In the genomic region with DNA sequence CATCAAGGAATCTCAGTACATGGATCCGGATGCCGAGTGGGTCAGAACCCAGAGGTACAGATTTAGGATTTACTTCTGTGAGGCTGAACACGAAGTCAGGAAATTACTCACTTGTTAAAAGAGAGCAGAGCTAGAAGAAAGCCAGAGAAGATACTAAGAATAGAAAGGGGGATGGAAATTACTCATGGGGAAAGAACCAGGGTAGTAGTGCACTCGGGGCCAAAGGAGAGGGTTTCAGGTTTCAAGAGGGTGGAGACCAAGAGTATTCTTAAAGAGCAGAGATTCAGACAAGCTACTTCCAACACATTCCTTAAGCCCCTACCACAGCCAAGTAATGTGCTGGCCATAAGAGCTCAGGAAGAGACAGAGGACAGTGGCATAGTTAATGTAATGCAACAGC, we compare ENCODE assay signal across 18 mouse cellular contexts. TPM values are rescaled to one million over a fixed set of nuclear protein-coding genes. Genes with fewer than 3 reads are reported as not detected.
DNase-seq lines count a peak whose midpoint lies in the region; ATAC-seq lines count a peak whose summit lies in the region.
"Had no signal": no experiment of that assay in that cellular context is flagged by ENCODE, and none has a peak within 500 bp of the region (broad histone marks: within the 10 kb centered on the region; RNA-seq: fewer than 3 reads in every experiment).

No protein-coding gene starts in this region.

- no peak overlapping the region for H3K4me3 ChIP-seq in heart, embryonic 13.5 days
- peak overlapping the region; percentile 3 for H3K4me3 ChIP-seq in megakaryocyte, embryonic 14.5 days (replicated peaks)
- H3K4me3 ChIP-seq: forebrain, embryonic 12.5 days; neural tube, embryonic 13.5 days had no signal

- peak overlapping the region; percentile 47; the same call in 1 of the 2 replicates for H3K9ac ChIP-seq in heart, embryonic 13.5 days
- H3K9ac ChIP-seq: forebrain, embryonic 12.5 days; neural tube, embryonic 13.5 days had no signal

- 10% methylated on average over 4 of the region's 4 CpGs for WGBS in heart, embryonic 13.5 days

- H3K36me3 ChIP-seq in heart, embryonic 13.5 days: 0 out of 2 replicates have a peak, but pooled peaks cover 4% of the 10 kb centered on the region
- H3K36me3 ChIP-seq in megakaryocyte, embryonic 14.5 days (replicated peaks; ENCODE audit: low read length): no peaks in the 10 kb centered on the region
- H3K36me3 ChIP-seq: forebrain, embryonic 12.5 days; neural tube, embryonic 13.5 days had no signal

- H3K9me3 ChIP-seq in heart, embryonic 13.5 days: no peaks in the 10 kb centered on the region
- H3K9me3 ChIP-seq in megakaryocyte, embryonic 14.5 days: no peaks in the 10 kb centered on the region
- H3K9me3 ChIP-seq: forebrain, embryonic 12.5 days; G1E; neural tube, embryonic 13.5 days had no signal

- peaks cover 34% of the 10 kb centered on the region for H3K4me1 ChIP-seq in heart, embryonic 13.5 days
- H3K4me1 ChIP-seq in megakaryocyte, embryonic 14.5 days: peaks cover 47% of the 10 kb centered on the region
- H3K4me1 ChIP-seq: forebrain, embryonic 12.5 days; neural tube, embryonic 13.5 days had no signal

- H3K27me3 ChIP-seq in heart, embryonic 13.5 days (replicated peaks): no peaks in the 10 kb centered on the region
- H3K27me3 ChIP-seq in megakaryocyte, embryonic 14.5 days (replicated peaks): no peaks in the 10 kb centered on the region
- H3K27me3 ChIP-seq: forebrain, embryonic 12.5 days; neural tube, embryonic 13.5 days had no signal

- H3K27ac ChIP-seq in heart, embryonic 13.5 days (replicated peaks): peak overlapping the region; percentile 71
- H3K27ac ChIP-seq: forebrain, embryonic 12.5 days; neural tube, embryonic 13.5 days had no signal

- DNase-seq in heart, adult 18-20 months: no peak
- peak; percentile 63 for DNase-seq in adipocyte (ENCODE audit: low spot score)
- DNase-seq in layer of hippocampus, adult 9-11 months: no peak
- DNase-seq: cerebellum, postnatal 36 days; gastrocnemius, postnatal 14 days; kidney, adult 11 months; layer of hippocampus, postnatal 36 days; liver; right cerebral cortex, postnatal 14 days had no signal

- H3K4me2 ChIP-seq in heart, embryonic 13.5 days: peak overlapping the region; percentile 46
- H3K4me2 ChIP-seq: forebrain, embryonic 12.5 days; midbrain, embryonic 11.5 days; neural tube, embryonic 13.5 days had no signal

- no peak for ATAC-seq in heart, embryonic 13.5 days (ENCODE audit: extremely low read depth, insufficient number of reproducible peaks, low FRiP score, low TSS enrichment)
- ATAC-seq in megakaryocyte, adult 5-6 weeks (ENCODE audit: poor library complexity, severe bottlenecking): no peak
- ATAC-seq in cerebellum, adult (ENCODE audit: insufficient number of reproducible peaks, low FRiP score, low TSS enrichment): no peak

RNA-seq across cellular contexts. Expression of gene Trim69, which starts 1.0 kb away (rescaled TPM):
- polyA plus RNA-seq in heart, embryonic 13.5 days (2015; fragmentation: Nextera tagmentation; extraction: Ambion mirVana): 0.14 TPM in 1 of 2 replicates, not detected in the other
- not detected for total RNA-seq in heart, adult 18-20 months (2021)
- not detected in 2 replicates for polyA plus RNA-seq in megakaryocyte, embryonic 14.5 days (2012; ENCODE audit: insufficient read depth, low replicate concordance)
- total RNA-seq in megakaryocyte, adult 5-6 weeks (2015): not detected in 2 replicates
- total RNA-seq in megakaryocyte, adult 5-6 weeks (2017): 0.33 TPM in 1 of 2 replicates, not detected in the other
- total RNA-seq: G1E; gastrocnemius, postnatal 14 days; layer of hippocampus, postnatal 36 days had no signal
- polyA plus RNA-seq: forebrain, embryonic 12.5 days; G1E; midbrain, embryonic 11.5 days; neural tube, embryonic 13.5 days had no signal

RNA-seq across cellular contexts. Expression of gene B2m, which starts 14.1 kb away (rescaled TPM):
- 268 and 284 TPM in 2 replicates for polyA plus RNA-seq in heart, embryonic 13.5 days (2015; fragmentation: Nextera tagmentation; extraction: Ambion mirVana)
- 100 to 1,000 TPM; 297 to 515 TPM for total RNA-seq in heart, adult 18-20 months (2021)
- polyA plus RNA-seq in megakaryocyte, embryonic 14.5 days (2012; ENCODE audit: insufficient read depth, low replicate concordance): 24.9 and 99.6 TPM in 2 replicates
- total RNA-seq in megakaryocyte, adult 5-6 weeks (2015): 5,498 and 5,622 TPM in 2 replicates
- total RNA-seq in megakaryocyte, adult 5-6 weeks (2017): 2,725 and 3,039 TPM in 2 replicates

RNA-seq across cellular contexts. Expression of gene Patl2, which starts 24.4 kb away (rescaled TPM):
- not detected in 2 replicates for polyA plus RNA-seq in heart, embryonic 13.5 days (2015; fragmentation: Nextera tagmentation; extraction: Ambion mirVana)
- not detected for total RNA-seq in heart, adult 18-20 months (2021)
- polyA plus RNA-seq in megakaryocyte, embryonic 14.5 days (2012; ENCODE audit: insufficient read depth, low replicate concordance): not detected in 2 replicates
- total RNA-seq in megakaryocyte, adult 5-6 weeks (2015): not detected in 2 replicates
- not detected in 2 replicates for total RNA-seq in megakaryocyte, adult 5-6 weeks (2017)
- total RNA-seq: gastrocnemius, postnatal 14 days had no signal
- polyA plus RNA-seq: forebrain, embryonic 12.5 days; midbrain, embryonic 11.5 days; neural tube, embryonic 13.5 days; stomach, embryonic 16.5 days had no signal

RNA-seq across cellular contexts. Expression of gene Terb2, which starts 24.5 kb away (rescaled TPM):
- polyA plus RNA-seq in heart, embryonic 13.5 days (2015; fragmentation: Nextera tagmentation; extraction: Ambion mirVana): not detected in 2 replicates
- not detected for total RNA-seq in heart, adult 18-20 months (2021)
- not detected in 2 replicates for polyA plus RNA-seq in megakaryocyte, embryonic 14.5 days (2012; ENCODE audit: insufficient read depth, low replicate concordance)
- not detected in 2 replicates for total RNA-seq in megakaryocyte, adult 5-6 weeks (2015)
- not detected in 2 replicates for total RNA-seq in megakaryocyte, adult 5-6 weeks (2017)
- total RNA-seq: G1E; gastrocnemius, postnatal 14 days; layer of hippocampus, postnatal 36 days had no signal
- polyA plus RNA-seq: forebrain, embryonic 12.5 days; G1E; midbrain, embryonic 11.5 days; neural tube, embryonic 13.5 days; stomach, embryonic 16.5 days had no signal

RNA-seq across cellular contexts. Expression of gene Spg11, which starts 43.4 kb away (rescaled TPM):
- polyA plus RNA-seq in heart, embryonic 13.5 days (2015; fragmentation: Nextera tagmentation; extraction: Ambion mirVana): 4.7 and 4.9 TPM in 2 replicates
- total RNA-seq in heart, adult 18-20 months (2021): 10 to 100 TPM; 10.7 to 13.1 TPM
- 0.51 TPM in 1 of 2 replicates, not detected in the other for polyA plus RNA-seq in megakaryocyte, embryonic 14.5 days (2012; ENCODE audit: insufficient read depth, low replicate concordance)
- 11.2 TPM in 2 replicates for total RNA-seq in megakaryocyte, adult 5-6 weeks (2015)
- total RNA-seq in megakaryocyte, adult 5-6 weeks (2017): 14.8 and 15.3 TPM in 2 replicates

Comparison
In these comparisons a context has a peak if more than half of its experiments do, and no peak if none do; other contexts are left out.
1. RNA of gene B2m, which starts 14.1 kb away (total RNA-seq): 2,725 to 5,622 TPM in megakaryocyte, adult 5-6 weeks; 297 to 515 TPM in heart, adult 18-20 months; every median in the first group is over 4 times any median in the second.